Mouse (Mus musculus) liver, embryonic 13.5 days (tissue): ENCODE results near the gene H2-Q10. TPM values are rescaled to one million over a fixed set of nuclear protein-coding genes. Genes with fewer than 3 reads are reported as not detected.
"Not testable (repeated sequence)": the region's sequence is repeated elsewhere in the genome, so short reads cannot be mapped to it uniquely, and the experiment has no call there.

Experiments used
- ATAC-seq: fragments of 200-750 bp; cut with Nextera tagmentation; 2 replicates; pipeline ENCODE4 v1.8.0; 2017; ENCODE audit warnings: low read depth, mild to moderate bottlenecking, moderate number of reproducible peaks, moderate library complexity
- DNase-seq: peaks from one replicate; pipeline ENCODE4 v3.0.0; 2022
- H3K27ac ChIP-seq: fragments of 300-500 bp; sonication (generic); 2 replicates; pipeline ENCODE4 v1.5.1; 2015; ENCODE audit warnings: moderate library complexity, mild to moderate bottlenecking, inconsistent platforms
- H3K27me3 ChIP-seq: fragments of 300-500 bp; sonication (generic); 2 replicates; pipeline ENCODE4 v1.6.1; 2015; ENCODE audit warnings: mild to moderate bottlenecking, inconsistent platforms
- H3K36me3 ChIP-seq: fragments of 300-500 bp; sonication (generic); 2 replicates; pipeline ENCODE4 v1.6.1; 2015; ENCODE audit warnings: mild to moderate bottlenecking, inconsistent platforms
- H3K4me1 ChIP-seq: fragments of 300-500 bp; sonication (generic); replicated peaks from 2 replicates; pipeline ENCODE4 v1.6.1; 2015; ENCODE audit warnings: inconsistent platforms
- H3K4me2 ChIP-seq: fragments of 300-500 bp; sonication (generic); 2 replicates; pipeline ENCODE4 v1.6.1; 2015; ENCODE audit warnings: inconsistent platforms, mild to moderate bottlenecking, moderate library complexity
- H3K4me3 ChIP-seq: fragments of 300-500 bp; sonication (generic); replicated peaks from 2 replicates; pipeline ENCODE4 v1.5.1; 2015; ENCODE audit warnings: mild to moderate bottlenecking, inconsistent platforms
- H3K9ac ChIP-seq: fragments of 300-500 bp; sonication (generic); 2 replicates; pipeline ENCODE4 v1.6.1; 2015; ENCODE audit warnings: mild to moderate bottlenecking, inconsistent platforms
- H3K9me3 ChIP-seq: fragments of 300-500 bp; sonication (generic); replicated peaks from 2 replicates; pipeline ENCODE4 v1.6.1; 2016; ENCODE audit warnings: inconsistent platforms
- WGBS: fragments of 180-500 bp; shearing (Covaris S2); methylation state at CpG from one replicate; pipeline ENCODE4 v1.1.7; 2015; ENCODE audit not compliant: insufficient replicate concordance; 5-methylcytosine and 5-hydroxymethylcytosine counted together
- polyA plus RNA-seq: library from polyadenylated mRNA; unstranded; fragments of >200 nt; fragmentation: Nextera tagmentation; extraction: Ambion mirVana; gene quantifications from 2 replicates; pipeline ENCODE4 v1.2.1, GENCODE M21; 2015

H2-Q10 gene
- polyA plus RNA-seq, 1 experiment from 2014 or later, result 147 TPM

DNA sequence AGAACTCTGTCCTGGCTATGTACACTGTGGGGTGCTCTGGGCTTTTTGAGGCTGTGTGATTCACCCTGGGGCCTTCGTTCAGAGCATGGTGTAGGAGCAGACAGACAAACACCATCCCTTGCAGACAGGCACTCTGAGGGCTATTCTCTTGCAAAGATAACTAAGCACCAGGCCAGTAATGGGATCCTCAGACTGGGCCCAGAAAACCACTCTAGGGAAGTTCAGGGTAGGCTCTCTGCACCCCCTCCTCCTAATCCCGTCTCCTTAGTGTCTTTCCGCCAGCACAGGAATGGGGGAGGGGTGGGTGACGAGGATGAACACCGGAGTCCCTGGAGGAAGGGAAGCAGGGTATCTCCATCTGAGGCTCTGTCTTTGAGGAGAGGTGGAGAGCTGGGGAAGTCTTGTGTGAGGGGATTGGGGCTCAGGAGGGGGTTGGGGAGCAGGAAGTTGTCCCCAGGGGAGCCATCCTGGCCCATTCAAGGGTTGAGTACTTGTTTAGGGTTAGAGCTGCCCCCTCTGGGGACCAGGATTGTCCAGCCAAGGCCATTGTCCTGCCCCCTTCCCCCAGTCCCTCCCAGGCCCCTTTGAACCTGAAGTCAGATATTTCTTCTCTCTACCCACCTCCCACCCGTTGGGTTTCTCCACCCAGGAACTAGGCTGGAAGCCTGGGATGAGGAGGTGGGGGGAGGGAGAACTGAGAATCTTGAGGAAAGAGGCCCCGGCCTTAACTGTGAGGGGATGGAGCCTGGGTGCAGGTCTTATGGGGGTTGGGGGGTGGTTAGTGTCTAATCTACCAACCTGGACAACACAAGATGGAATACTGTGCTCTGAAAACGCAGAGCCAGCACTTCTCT is 35.0 kb downstream of the H2-Q10 start:
- no peak overlapping the region for H3K4me3 ChIP-seq
- no peak overlapping the region for H3K27ac ChIP-seq
- H3K27me3 ChIP-seq, result peaks cover 72% of the 10 kb centered on the region
- H3K4me2 ChIP-seq, result no peak overlapping the region
- no peaks in the 10 kb centered on the region for H3K4me1 ChIP-seq
- DNase-seq (no peak), ATAC-seq (no peak)
- no peaks in the 10 kb centered on the region for H3K36me3 ChIP-seq
- no peak overlapping the region for H3K9ac ChIP-seq
- WGBS, result 16% methylated on average over 8 of the region's 8 CpGs
- H3K9me3 ChIP-seq, result no peaks in the 10 kb centered on the region

- DNase-seq (no peak), ATAC-seq (no peak)
- H3K9ac ChIP-seq, result no peak within 1 kb of the TSS
- no peaks in the 10 kb centered on the region for H3K4me1 ChIP-seq
- no peak within 1 kb of the TSS for H3K4me2 ChIP-seq
- no peak within 1 kb of the TSS for H3K4me3 ChIP-seq
- no peaks in the 10 kb centered on the region for H3K36me3 ChIP-seq
- H3K27ac ChIP-seq, result no peak within 1 kb of the TSS
- WGBS, result 34% methylated on average over 13 of the region's 13 CpGs
- no peaks in the 10 kb centered on the region for H3K9me3 ChIP-seq
- peaks cover 73% of the 10 kb centered on the region for H3K27me3 ChIP-seq
Measured at GRCm38 (mm10) chr17:35505776-35506175, 35.9 kb downstream of the H2-Q10 start, which contains the start of gene Pou5f1. Pou5f1 (plus strand) TSS chr17:35506018.

DNA sequence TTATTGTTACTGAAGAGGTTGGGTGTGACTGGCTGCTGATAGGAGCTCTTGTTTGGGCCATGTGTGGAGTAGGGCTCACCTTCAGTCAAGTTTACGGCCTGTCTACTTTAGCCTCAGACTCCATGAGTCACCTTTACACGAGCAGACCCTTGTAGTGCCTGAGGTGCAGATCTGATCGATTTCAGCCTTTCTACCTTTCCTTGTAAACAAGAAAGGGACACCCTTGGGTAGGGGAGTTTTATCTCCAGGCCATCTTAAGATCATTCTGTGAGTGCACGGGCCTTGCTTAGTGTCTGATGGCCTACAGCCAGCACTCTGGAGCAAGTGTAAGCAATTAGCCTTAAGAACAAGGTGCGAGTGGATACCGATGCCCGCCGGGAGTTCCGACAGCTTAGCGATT is 37.0 kb downstream of the H2-Q10 start:
- Histone ChIP-seq H3K27ac (no peak overlapping the region), H3K4me1 (no peaks in the 10 kb centered on the region), H3K4me2 (no peak overlapping the region), H3K27me3 (peaks cover 72% of the 10 kb centered on the region), H3K9me3 (no peaks in the 10 kb centered on the region), H3K36me3 (no peaks in the 10 kb centered on the region), H3K4me3 (no peak overlapping the region), H3K9ac (no peak overlapping the region)
- ATAC-seq (no peak), DNase-seq (no peak)
- WGBS, result 20% methylated on average over 10 of the region's 10 CpGs

DNA sequence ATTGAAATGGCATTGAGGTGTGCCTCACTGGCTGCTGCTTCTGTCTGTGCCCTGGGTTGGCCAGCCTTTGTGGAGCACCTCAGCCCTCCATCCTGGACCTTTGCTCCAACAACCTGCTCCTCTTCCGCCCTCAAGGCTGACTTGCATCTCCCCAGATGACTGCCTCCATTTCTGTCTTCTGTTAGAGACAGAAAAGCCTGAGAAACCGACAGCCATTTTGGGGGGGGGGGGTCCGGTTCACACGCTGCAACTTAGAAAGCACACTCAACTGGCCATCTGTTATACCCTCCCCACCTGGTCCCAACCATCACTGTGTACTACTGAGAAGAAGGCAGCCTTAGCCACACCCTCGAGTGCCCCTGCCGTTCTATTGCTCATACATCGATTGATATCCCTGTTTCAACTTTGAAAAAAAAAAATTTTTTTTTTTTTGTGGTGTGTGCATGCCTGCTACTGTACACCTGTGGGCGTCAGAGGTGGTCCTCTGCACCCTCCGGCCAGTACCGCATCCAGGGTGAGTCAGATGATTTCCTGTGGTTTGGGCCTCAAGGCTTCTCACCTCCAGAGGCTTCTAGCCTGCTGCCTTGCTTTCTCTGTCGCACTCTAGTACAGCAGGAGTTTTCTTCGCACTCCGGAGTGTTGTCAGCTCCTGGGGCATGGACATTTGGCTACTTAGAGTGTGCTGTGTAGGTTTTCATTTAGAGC is 37.8 kb downstream of the H2-Q10 start:
- no peak for ATAC-seq
- 15% methylated on average over 13 of the region's 13 CpGs for WGBS
- Histone ChIP-seq H3K4me2 (no peak overlapping the region), H3K9ac (no peak overlapping the region), H3K27ac (no peak overlapping the region), H3K4me3 (no peak overlapping the region), H3K36me3 (peaks cover 7% of the 10 kb centered on the region), H3K27me3 (peaks cover 66% of the 10 kb centered on the region), H3K4me1 (no peaks in the 10 kb centered on the region), H3K9me3 (no peaks in the 10 kb centered on the region)
- DNase-seq, result no peak

DNA sequence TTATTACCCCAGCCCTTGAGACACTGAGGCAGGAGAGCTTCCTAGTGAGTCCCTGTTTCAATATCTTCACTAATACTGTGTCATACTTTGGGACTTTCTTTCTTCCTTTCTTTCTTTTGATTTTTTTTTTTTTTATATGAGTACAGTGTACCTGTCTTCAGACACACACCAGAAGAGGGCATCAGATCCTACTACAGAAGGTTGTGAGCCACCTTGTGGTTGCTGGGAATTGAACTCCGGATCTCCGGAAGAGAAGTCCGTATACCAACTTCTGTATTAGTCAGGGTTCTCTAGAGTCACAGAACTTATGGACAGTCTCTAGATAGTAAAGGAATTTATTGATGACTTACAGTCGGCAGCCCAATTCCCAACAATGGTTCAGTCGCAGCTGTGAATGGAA is 38.4 kb downstream of the H2-Q10 start:
- peaks cover 65% of the 10 kb centered on the region for H3K27me3 ChIP-seq
- H3K9ac ChIP-seq, H3K27ac ChIP-seq, H3K4me3 ChIP-seq, H3K4me2 ChIP-seq, ATAC-seq, H3K4me1 ChIP-seq, DNase-seq, H3K9me3 ChIP-seq: not testable (repeated sequence)
- WGBS, result 46% methylated on average over 5 of the region's 5 CpGs
- H3K36me3 ChIP-seq, result peaks cover 13% of the 10 kb centered on the region

DNA sequence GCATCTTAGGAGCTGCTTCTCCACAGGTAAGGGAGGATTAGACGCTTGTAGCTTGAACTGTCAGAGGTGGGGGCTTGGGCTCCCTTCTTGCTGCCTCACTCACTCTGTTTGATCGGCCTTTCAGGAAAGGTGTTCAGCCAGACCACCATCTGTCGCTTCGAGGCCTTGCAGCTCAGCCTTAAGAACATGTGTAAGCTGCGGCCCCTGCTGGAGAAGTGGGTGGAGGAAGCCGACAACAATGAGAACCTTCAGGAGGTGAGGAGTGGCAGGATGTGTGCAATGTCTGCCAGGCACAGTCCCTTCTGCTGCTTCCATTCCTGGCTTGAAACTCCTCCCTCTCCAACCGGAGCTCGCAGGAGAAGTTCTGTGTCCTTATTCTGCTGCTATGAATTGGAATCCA is 39.4 kb downstream of the H2-Q10 start:
- Histone ChIP-seq H3K27ac (no peak overlapping the region), H3K4me3 (no peak overlapping the region), H3K27me3 (peaks cover 55% of the 10 kb centered on the region), H3K9me3 (no peaks in the 10 kb centered on the region), H3K9ac (no peak overlapping the region), H3K4me2 (no peak overlapping the region), H3K4me1 (peaks cover 10% of the 10 kb centered on the region), H3K36me3 (peaks cover 23% of the 10 kb centered on the region)
- 24% methylated on average over 8 of the region's 8 CpGs for WGBS
- ATAC-seq (no peak), DNase-seq (no peak)

DNA sequence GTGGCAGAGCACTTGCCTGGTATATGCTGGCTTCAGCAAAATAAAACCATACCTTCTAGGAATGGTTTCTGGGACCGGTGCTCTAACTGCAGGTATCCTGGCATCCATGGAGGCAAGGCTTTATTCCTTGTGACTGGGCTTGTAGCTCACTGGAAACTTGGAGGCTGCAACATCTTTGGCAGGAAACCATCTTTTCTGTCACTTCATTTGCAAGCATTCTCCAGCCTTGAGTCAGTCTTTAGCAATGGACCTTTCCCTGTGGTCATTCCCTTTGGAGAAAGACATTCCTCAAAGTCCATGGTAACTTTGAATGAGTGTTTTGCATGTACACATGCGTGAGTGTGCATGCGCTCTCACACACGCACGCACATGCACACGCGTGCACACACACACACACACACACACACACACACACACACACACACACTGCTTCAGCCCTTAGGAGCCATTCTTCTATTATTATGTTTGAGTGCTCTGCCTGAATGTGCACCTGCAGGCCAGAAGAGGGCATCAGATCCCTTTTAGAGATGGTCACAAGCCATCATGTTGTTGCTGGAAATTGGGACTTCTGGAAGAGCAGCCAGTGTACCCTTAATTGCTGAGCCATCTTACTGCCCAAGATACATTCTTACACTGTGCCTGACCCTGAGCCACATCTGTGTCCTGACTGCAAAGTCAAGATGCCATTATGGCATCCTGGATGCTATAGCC is 43.2 kb downstream of the H2-Q10 start:
- Histone ChIP-seq H3K9me3 (no peaks in the 10 kb centered on the region), H3K4me2 (no peak overlapping the region), H3K27ac (no peak overlapping the region), H3K36me3 (peaks cover 27% of the 10 kb centered on the region), H3K9ac (no peak overlapping the region), H3K4me3 (peak overlapping the region; percentile 79; the same call in 1 of the 2 replicates), H3K27me3 (peaks cover 17% of the 10 kb centered on the region), H3K4me1 (peaks cover 38% of the 10 kb centered on the region)
- no peak for ATAC-seq
- 84% methylated on average over 7 of the region's 7 CpGs for WGBS
- no peak for DNase-seq

DNA sequence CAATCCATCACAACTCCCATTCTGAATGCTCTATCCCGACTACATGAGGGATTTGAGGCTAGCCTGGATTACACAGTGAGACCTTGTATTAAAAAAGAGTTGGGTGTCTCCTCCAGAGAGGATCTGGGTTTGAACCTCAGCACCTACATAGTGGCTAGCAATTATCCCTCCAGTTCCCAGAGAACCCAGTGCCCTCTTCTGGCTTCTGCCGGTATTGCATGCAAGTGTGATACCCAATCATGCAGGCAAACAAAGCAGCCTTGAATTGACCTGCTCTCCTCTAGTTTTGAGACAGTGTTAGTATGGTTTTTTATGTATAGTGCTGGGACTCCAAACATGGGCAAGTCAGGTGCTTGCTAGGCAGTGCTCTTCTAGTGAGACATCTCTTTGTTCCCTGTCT is 44.0 kb downstream of the H2-Q10 start:
- DNase-seq (peak; percentile 68), ATAC-seq (no peak)
- Histone ChIP-seq H3K27me3 (peaks cover 11% of the 10 kb centered on the region), H3K27ac (no peak overlapping the region), H3K36me3 (peaks cover 27% of the 10 kb centered on the region), H3K9ac (0 out of 2 replicates have a peak overlapping the region, but pooled peaks have one; percentile 2), H3K4me3 (peak overlapping the region; percentile 79), H3K4me2 (peak overlapping the region; percentile 89), H3K4me1 (peaks cover 43% of the 10 kb centered on the region), H3K9me3 (no peaks in the 10 kb centered on the region)
- 7% methylated on average over 2 of the region's 2 CpGs for WGBS

- Histone ChIP-seq H3K4me1 (peaks cover 43% of the 10 kb centered on the region), H3K36me3 (peaks cover 27% of the 10 kb centered on the region), H3K4me3 (peak overlapping the region; percentile 79), H3K9ac (peak overlapping the region; percentile 85), H3K27ac (no peak overlapping the region), H3K4me2 (peak overlapping the region; percentile 89), H3K27me3 (peaks cover 2% of the 10 kb centered on the region; the same call in 1 of the 2 replicates), H3K9me3 (no peaks in the 10 kb centered on the region)
- DNase-seq (no peak), ATAC-seq (no peak)
- 77% methylated on average over 6 of the region's 6 CpGs for WGBS
Measured at GRCm38 (mm10) chr17:35514756-35515155, 44.9 kb downstream of the H2-Q10 start.

DNA sequence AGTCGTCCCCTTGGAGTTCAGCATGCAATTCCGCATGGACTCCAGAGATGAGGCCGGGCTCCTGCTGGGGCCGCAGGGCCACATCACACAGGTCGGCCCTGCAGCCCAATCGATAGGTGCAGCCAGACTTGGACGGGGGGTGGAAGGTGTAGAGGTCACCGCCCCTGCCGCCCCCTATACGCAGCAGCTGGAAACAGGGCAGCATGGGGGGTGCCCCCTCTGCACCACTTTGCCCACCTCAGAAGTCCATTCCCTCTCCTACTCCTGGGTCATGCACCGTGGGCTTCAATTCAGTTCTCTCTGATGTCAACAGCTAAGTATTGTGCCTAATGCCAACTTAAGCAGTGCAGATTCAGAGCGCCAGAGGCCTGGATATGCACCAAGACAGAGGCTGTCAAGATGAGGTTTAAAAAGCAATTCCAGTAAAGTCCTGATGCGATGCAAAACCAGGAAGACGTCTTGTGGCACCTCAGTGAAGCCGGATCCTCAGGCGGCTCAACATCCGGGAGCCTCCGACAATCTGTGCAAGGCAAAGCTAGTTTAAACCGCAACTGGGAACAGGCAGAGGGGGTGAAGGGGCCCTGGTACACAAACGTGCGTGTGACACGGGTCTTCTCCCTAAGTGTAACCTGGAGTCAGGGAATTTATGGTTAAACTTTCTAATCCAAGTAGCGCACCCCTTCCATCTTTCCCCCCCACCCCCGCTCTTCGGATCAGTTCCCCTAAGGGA is 46.2 kb downstream of the H2-Q10 start:
- H3K27me3 ChIP-seq, result no peaks in the 10 kb centered on the region
- H3K9ac ChIP-seq, result peak overlapping the region; percentile 85
- peak overlapping the region; percentile 22; the same call in 1 of the 2 replicates for H3K27ac ChIP-seq
- H3K4me1 ChIP-seq, result peaks cover 43% of the 10 kb centered on the region
- WGBS, result 11% methylated on average over 25 of the region's 25 CpGs
- peaks cover 27% of the 10 kb centered on the region for H3K36me3 ChIP-seq
- no peaks in the 10 kb centered on the region for H3K9me3 ChIP-seq
- DNase-seq, result peak; percentile 21
- ATAC-seq, result no peak
- peak overlapping the region; percentile 89 for H3K4me2 ChIP-seq
- peak overlapping the region; percentile 79 for H3K4me3 ChIP-seq
